Mouse (Mus musculus) heart, postnatal 25 days (tissue): ENCODE measurements around the gene Actl11. TPM values are rescaled to one million over a fixed set of nuclear protein-coding genes. Genes with fewer than 3 reads are reported as not detected.

Source experiments
- total RNA-seq, 2 experiments: library from RNA; stranded (reverse); gene quantifications; 2 replicates each; pipeline ENCODE4 v1.2.3; 2021

Gene Actl11
- total RNA-seq, 2 experiments from 2014 or later: not detected

Other genes with a start within 250 kb of the Actl11 start
- gene Gnat1, start 248.8 kb upstream of the Actl11 start, total RNA-seq: not detected
- gene Sema3f, start 218.0 kb upstream of the Actl11 start, total RNA-seq: 10 to 100 TPM; 15.1 to 15.8 TPM
- 10 to 100 TPM; 48.0 to 62.7 TPM for gene Rbm5, start 157.5 kb upstream of the Actl11 start, total RNA-seq
- 10 to 100 TPM; 29.9 to 30.3 TPM for gene Rbm6, start 55.2 kb upstream of the Actl11 start, total RNA-seq
- gene Mon1a, start 40.3 kb upstream of the Actl11 start, total RNA-seq: 10 to 100 TPM; 10.8 to 11.2 TPM
- gene Mst1r, start 21.6 kb upstream of the Actl11 start, total RNA-seq: 1 to 10 TPM; 2.4 to 3.4 TPM
- gene Camkv, start 7.2 kb downstream of the Actl11 start, total RNA-seq: not detected
- gene Traip, start 21.7 kb downstream of the Actl11 start, total RNA-seq: under 1 TPM; 0.59 to 0.73 TPM
- gene Uba7, start 47.0 kb downstream of the Actl11 start, total RNA-seq: 10 to 100 TPM; 12.0 to 14.9 TPM
- under 1 TPM in 1 of 2 experiments, not detected in 1; 0.60 TPM for gene Gm20661, start 54.6 kb downstream of the Actl11 start, total RNA-seq
- gene Inka1, start 57.4 kb downstream of the Actl11 start, total RNA-seq: 10 to 100 TPM in 1 of 2 experiments, 1 to 10 TPM in 1; 9.9 to 11.1 TPM
- 1 to 10 TPM in 1 of 2 experiments, under 1 TPM in 1; 0.87 to 1.0 TPM for gene Cdhr4, start 64.0 kb downstream of the Actl11 start, total RNA-seq
- 1 to 10 TPM; 1.1 to 1.4 TPM for gene Gm20662, start 67.9 kb downstream of the Actl11 start, total RNA-seq
- 10 to 100 TPM; 44.8 TPM for gene Ip6k1, start 74.0 kb downstream of the Actl11 start, total RNA-seq
- 10 to 100 TPM in 1 of 2 experiments, 1 to 10 TPM in 1; 9.4 to 10.7 TPM for gene Gmppb, start 120.8 kb downstream of the Actl11 start, total RNA-seq
- gene Amigo3, start 124.7 kb downstream of the Actl11 start, total RNA-seq: 1 to 10 TPM; 1.8 TPM
- gene Mst1, start 152.0 kb downstream of the Actl11 start, total RNA-seq: not detected
- 100 to 1,000 TPM in 1 of 2 experiments, 10 to 100 TPM in 1; 90.1 to 112 TPM for gene Rnf123, start 154.9 kb downstream of the Actl11 start, total RNA-seq
- gene Apeh, start 166.1 kb downstream of the Actl11 start, total RNA-seq: 10 to 100 TPM; 43.1 to 45.4 TPM